Mouse (Mus musculus) neural tube, embryonic 14.5 days (tissue): ENCODE data around the gene Rep15. TPM values are rescaled to one million over a fixed set of nuclear protein-coding genes. Genes with fewer than 3 reads are reported as not detected.

Experiments used
- ATAC-seq: fragments of 200-750 bp; cut with Nextera tagmentation; 2 replicates; pipeline ENCODE4 v1.8.0; 2017; ENCODE audit warnings: low read depth, mild to moderate bottlenecking, moderate TSS enrichment, moderate library complexity
- H3K27ac ChIP-seq: fragments of 300-500 bp; sonication (generic); 2 replicates; pipeline ENCODE4 v1.5.1; 2014; ENCODE audit warnings: low read depth, mild to moderate bottlenecking, control low read depth, low read length, moderate library complexity, mixed read lengths
- H3K27me3 ChIP-seq: fragments of 300-500 bp; sonication (generic); 2 replicates; pipeline ENCODE4 v1.6.1; 2014; ENCODE audit warnings: low read length; ENCODE audit not compliant: control insufficient read depth, insufficient read depth
- H3K36me3 ChIP-seq: fragments of 300-500 bp; sonication (generic); 2 replicates; pipeline ENCODE4 v1.6.1; 2014; ENCODE audit warnings: low read length, mixed read lengths; ENCODE audit not compliant: control insufficient read depth, insufficient read depth
- H3K4me1 ChIP-seq: fragments of 300-500 bp; sonication (generic); 2 replicates; pipeline ENCODE4 v1.6.1; 2014; ENCODE audit warnings: low read length; ENCODE audit not compliant: control insufficient read depth, insufficient read depth
- H3K4me2 ChIP-seq: fragments of 300-500 bp; sonication (generic); 2 replicates; pipeline ENCODE4 v1.6.1; 2014; ENCODE audit warnings: mild to moderate bottlenecking, low read depth, low read length, control low read depth
- H3K4me3 ChIP-seq: fragments of 300-500 bp; sonication (generic); 2 replicates; pipeline ENCODE4 v1.5.1; 2014; ENCODE audit warnings: low read depth, low read length, control low read depth, mixed read lengths
- H3K9ac ChIP-seq: fragments of 300-500 bp; sonication (generic); replicated peaks from 2 replicates; pipeline ENCODE4 v1.6.1; 2014; ENCODE audit warnings: low read depth, mild to moderate bottlenecking, control low read depth, low read length, mixed read lengths
- H3K9me3 ChIP-seq: fragments of 300-500 bp; sonication (generic); 2 replicates; pipeline ENCODE4 v1.6.1; 2016; ENCODE audit warnings: low read length; ENCODE audit not compliant: control insufficient read depth
- WGBS: fragments of 180-500 bp; shearing (Covaris S2); extraction: QIAGEN DNeasy Blood & Tissue Kit; methylation state at CpG from one replicate; pipeline ENCODE4 v1.1.7; 2014; 5-methylcytosine and 5-hydroxymethylcytosine counted together
- polyA plus RNA-seq: library from polyadenylated mRNA; unstranded; fragments of >200 nt; fragmentation: Nextera tagmentation; extraction: Ambion mirVana; gene quantifications from 2 replicates; pipeline ENCODE4 v1.2.1, GENCODE M21; 2014

Gene Rep15
- polyA plus RNA-seq, 1 experiment from 2014 or later, result 0.60 TPM

DNA sequence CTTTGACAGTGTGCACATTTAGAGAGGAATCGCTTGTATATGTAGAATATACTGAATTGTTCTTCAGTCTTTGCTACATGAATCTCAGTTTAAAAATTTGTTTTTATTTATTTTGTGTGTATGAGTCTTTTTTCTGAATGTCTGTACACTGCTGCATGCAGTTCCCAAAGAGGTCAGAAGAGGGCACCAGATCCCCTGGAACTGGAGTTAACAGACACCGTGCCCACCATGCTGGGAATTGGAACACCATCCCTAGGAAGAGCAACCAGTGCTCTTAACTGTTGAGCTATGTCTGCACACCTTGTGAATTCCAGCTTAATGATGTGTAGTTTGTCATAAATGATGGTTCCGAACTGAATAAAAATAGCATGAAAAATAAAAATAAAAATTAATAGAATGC, 24.2 kb upstream of the Rep15 start:
- no peak for ATAC-seq
- Histone ChIP-seq H3K9ac (no peak overlapping the region), H3K4me1 (no peaks in the 10 kb centered on the region), H3K4me3 (no peak overlapping the region), H3K4me2 (no peak overlapping the region), H3K27me3 (no peaks in the 10 kb centered on the region), H3K9me3 (no peaks in the 10 kb centered on the region), H3K27ac (no peak overlapping the region), H3K36me3 (no peaks in the 10 kb centered on the region)
- 53% methylated on average over 3 of the region's 3 CpGs for WGBS

DNA sequence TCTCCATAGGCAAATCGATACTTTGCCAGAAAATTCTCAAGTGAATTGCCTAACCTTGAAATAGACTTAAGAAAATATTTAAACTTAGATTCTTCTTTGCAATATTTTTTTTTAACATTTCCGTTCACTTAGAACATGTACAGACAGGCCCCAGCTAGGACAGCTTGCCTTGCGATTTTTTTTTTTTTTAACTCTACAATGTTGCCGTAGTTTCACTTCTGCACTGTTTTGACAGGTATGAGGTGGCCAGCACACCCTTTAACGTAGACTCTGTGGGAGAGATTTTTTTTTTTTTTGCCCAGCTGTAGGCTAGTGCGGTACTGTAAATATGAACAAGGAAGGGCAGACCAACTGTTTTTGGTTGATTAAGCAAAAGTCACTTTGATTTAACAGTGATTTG, 22.0 kb upstream of the Rep15 start:
- ATAC-seq, result no peak
- Histone ChIP-seq H3K9ac (no peak overlapping the region), H3K36me3 (no peaks in the 10 kb centered on the region), H3K4me1 (no peaks in the 10 kb centered on the region), H3K27me3 (no peaks in the 10 kb centered on the region), H3K9me3 (no peaks in the 10 kb centered on the region), H3K27ac (no peak overlapping the region), H3K4me2 (no peak overlapping the region), H3K4me3 (no peak overlapping the region)
- 92% methylated on average over 6 of the region's 6 CpGs for WGBS

DNA sequence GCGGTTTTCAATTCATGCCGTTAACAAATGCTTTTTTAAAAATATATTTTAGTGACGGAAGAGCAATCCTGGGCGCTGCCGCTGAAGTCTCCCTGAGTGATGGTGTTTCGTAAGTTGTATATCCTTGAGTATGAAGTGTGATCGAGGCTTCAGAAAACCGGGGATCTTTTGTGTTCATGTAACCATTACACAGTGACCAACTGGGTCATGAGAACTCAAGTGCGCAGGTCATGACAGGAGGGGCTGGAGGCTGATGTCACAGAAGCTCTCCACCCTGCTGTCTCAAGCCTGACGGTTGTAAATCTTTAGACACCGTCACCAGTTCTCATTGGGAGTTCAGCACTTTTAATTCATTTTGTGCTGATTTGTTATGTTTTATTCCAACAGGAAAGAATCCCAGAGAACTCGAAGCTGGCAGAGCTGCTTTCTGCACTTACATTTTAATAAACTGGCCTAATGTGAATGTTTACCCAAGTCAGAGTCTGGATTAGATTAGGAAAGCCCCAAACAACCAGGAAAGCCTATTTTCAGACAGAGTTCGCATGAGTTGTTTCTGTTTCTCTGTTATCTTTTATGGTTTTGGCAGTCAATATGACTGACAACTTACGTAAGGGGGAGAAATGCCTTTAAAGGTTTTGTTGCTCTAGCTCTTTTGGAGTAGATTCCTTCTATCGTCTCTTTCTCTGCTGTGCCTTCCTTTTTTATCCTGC, 21.4 kb upstream of the Rep15 start:
- H3K4me2 ChIP-seq, result no peak overlapping the region
- H3K9ac ChIP-seq, result no peak overlapping the region
- 87% methylated on average over 15 of the region's 15 CpGs for WGBS
- no peaks in the 10 kb centered on the region for H3K9me3 ChIP-seq
- no peaks in the 10 kb centered on the region for H3K27me3 ChIP-seq
- no peak for ATAC-seq
- no peaks in the 10 kb centered on the region for H3K36me3 ChIP-seq
- H3K4me1 ChIP-seq, result no peaks in the 10 kb centered on the region
- no peak overlapping the region for H3K4me3 ChIP-seq
- no peak overlapping the region for H3K27ac ChIP-seq

DNA sequence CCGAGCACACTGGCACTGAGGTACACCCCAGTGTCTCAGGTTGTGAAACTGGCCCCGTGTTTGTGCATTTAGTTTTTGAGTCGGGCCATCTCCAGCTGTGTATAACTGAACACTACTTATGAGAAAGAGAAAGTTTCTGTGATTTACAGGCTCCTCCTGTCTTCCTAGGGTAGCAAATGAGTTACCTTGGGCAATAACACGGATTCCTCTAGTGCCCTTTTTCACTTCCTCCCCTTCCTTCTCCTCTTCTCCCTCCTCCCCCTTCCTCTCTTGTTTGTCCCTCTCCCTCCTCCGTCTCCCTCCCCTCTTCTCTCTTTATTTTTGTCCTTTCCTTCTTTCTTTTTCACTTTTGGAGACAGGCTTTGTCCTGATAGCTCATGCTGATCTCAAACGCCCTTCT, 20.8 kb upstream of the Rep15 start:
- H3K4me3 ChIP-seq, result no peak overlapping the region
- no peaks in the 10 kb centered on the region for H3K4me1 ChIP-seq
- no peak for ATAC-seq
- H3K27me3 ChIP-seq, result no peaks in the 10 kb centered on the region
- 65% methylated on average over 6 of the region's 6 CpGs for WGBS
- no peak overlapping the region for H3K4me2 ChIP-seq
- no peaks in the 10 kb centered on the region for H3K9me3 ChIP-seq
- no peak overlapping the region for H3K27ac ChIP-seq
- H3K36me3 ChIP-seq, result no peaks in the 10 kb centered on the region
- H3K9ac ChIP-seq, result no peak overlapping the region

DNA sequence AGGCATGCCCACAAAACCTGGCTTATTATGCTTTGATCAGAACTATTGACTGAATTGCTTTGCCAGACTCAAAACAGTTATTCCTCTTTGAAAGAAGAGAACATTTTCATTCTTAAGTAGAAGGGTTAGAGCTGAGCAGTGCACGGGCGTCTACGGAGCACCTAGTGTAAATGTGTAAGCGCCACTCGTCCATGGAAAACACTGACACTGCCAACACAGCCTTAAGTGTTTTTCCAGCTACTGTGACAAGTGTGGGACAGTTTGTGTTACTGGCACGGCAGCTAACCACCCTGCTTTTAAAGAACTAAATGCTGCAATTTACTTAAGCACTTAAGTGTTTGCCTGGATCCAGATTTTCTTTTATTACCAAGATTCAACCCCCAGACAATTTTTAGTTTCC, 20.4 kb upstream of the Rep15 start:
- Histone ChIP-seq H3K9me3 (no peaks in the 10 kb centered on the region), H3K4me2 (no peak overlapping the region), H3K36me3 (no peaks in the 10 kb centered on the region; the same call in 1 of the 2 replicates), H3K27me3 (no peaks in the 10 kb centered on the region), H3K27ac (no peak overlapping the region), H3K9ac (no peak overlapping the region), H3K4me3 (no peak overlapping the region), H3K4me1 (no peaks in the 10 kb centered on the region)
- WGBS, result 80% methylated on average over 6 of the region's 6 CpGs
- ATAC-seq, result no peak

DNA sequence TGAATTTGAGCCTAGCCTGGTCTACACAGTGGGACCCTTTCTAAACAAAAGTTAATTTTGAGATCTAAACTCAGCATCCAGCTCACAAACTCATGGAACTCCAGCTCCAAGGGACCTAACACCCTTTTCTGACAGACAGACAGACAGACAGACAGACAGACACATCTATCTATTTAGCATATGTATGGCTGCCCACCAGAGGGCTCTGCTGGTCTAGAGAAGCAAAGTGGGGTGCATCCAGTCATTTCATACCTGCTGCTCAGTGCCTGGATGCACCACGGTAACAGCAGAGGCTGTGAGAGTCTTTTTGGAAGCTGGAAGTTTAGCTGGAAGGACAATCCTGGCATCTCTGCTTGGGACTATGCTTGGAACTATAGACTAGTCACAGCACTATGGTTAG, 18.8 kb upstream of the Rep15 start:
- Histone ChIP-seq H3K27ac (no peak overlapping the region), H3K36me3 (no peaks in the 10 kb centered on the region; the same call in 1 of the 2 replicates), H3K9ac (no peak overlapping the region), H3K4me1 (no peaks in the 10 kb centered on the region), H3K4me2 (no peak overlapping the region), H3K27me3 (no peaks in the 10 kb centered on the region), H3K4me3 (no peak overlapping the region), H3K9me3 (no peaks in the 10 kb centered on the region)
- 90% methylated on average over 1 of the region's 1 CpGs for WGBS
- no peak for ATAC-seq

DNA sequence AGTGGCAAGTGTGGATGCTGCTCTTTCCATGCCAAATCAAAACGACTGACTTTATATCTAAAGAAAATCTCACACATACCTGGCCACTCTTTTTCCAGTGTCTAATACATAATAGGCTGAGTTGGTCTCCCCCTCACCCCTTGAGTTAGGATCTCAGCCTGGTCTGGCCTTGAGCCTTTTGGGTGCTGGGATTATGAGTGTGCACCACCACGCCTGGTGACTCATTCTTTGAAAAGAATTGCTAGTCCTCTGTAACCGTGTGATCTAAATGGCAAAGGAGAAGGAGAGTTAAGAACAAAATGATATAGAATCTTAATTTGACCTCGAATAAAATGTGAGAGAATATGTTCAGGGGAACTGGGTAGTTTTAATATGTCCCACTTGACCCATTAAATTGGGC, 14.5 kb upstream of the Rep15 start:
- H3K9ac ChIP-seq, result no peak overlapping the region
- H3K4me1 ChIP-seq, result no peaks in the 10 kb centered on the region
- H3K27ac ChIP-seq, result no peak overlapping the region
- H3K27me3 ChIP-seq, result no peaks in the 10 kb centered on the region
- no peak overlapping the region for H3K4me3 ChIP-seq
- WGBS, result 86% methylated on average over 4 of the region's 4 CpGs
- no peaks in the 10 kb centered on the region; the same call in 1 of the 2 replicates for H3K36me3 ChIP-seq
- ATAC-seq, result no peak
- no peaks in the 10 kb centered on the region for H3K9me3 ChIP-seq
- H3K4me2 ChIP-seq, result no peak overlapping the region

DNA sequence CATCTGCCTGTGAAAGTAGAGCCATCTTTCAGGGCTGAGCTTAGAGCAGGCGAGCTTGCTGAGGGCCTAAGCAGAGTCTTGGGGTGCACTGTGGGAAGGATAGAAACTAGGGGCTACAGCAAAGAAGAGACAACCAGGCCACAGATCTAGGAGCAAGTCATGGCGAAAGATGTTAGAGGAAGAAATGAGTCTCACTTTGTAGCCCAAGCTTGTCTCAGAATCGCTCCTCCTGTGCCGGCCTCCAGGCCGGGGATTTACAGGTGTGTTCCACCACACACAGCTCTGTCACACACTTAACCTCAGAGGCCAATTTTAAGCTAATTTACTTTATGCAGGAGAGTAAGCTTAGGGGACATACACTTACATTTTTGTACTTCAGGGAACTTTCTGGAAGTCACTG, 14.0 kb upstream of the Rep15 start:
- no peaks in the 10 kb centered on the region; the same call in 1 of the 2 replicates for H3K36me3 ChIP-seq
- no peak overlapping the region for H3K4me2 ChIP-seq
- no peak overlapping the region for H3K9ac ChIP-seq
- H3K9me3 ChIP-seq, result no peaks in the 10 kb centered on the region
- no peak overlapping the region for H3K4me3 ChIP-seq
- H3K4me1 ChIP-seq, result no peaks in the 10 kb centered on the region
- no peak overlapping the region for H3K27ac ChIP-seq
- WGBS, result 93% methylated on average over 5 of the region's 5 CpGs
- no peak for ATAC-seq
- H3K27me3 ChIP-seq, result no peaks in the 10 kb centered on the region

DNA sequence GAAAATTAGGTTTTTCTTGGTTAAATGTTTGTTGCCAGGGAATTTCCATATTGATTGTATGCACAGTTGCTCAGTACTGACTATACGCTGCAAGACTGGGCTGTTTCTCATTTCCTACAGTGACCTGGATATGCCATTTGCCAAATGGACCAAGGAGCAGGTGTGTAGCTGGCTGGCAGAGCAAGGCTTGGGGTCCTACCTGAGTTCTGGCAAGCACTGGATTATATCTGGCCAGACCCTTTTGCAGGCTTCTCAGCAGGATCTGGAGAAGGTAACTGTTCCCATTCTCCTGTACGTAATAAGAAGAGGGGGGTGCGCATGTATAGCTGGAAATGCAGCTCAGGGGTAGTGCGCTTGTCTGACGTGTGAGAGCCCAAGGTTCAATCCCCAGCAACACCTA, 11.2 kb upstream of the Rep15 start:
- WGBS, result 92% methylated on average over 5 of the region's 5 CpGs
- ATAC-seq, result no peak

More for the DNA sequence above, 11.2 kb upstream of the Rep15 start:
- H3K9ac ChIP-seq, result no peak overlapping the region
- no peaks in the 10 kb centered on the region for H3K27me3 ChIP-seq
- no peaks in the 10 kb centered on the region; the same call in 1 of the 2 replicates for H3K36me3 ChIP-seq
- H3K9me3 ChIP-seq, result no peaks in the 10 kb centered on the region
- no peak overlapping the region for H3K27ac ChIP-seq
- no peak overlapping the region for H3K4me2 ChIP-seq
- no peaks in the 10 kb centered on the region for H3K4me1 ChIP-seq
- no peak overlapping the region for H3K4me3 ChIP-seq
